Mouse (Mus musculus) naive thymus-derived CD4-positive, alpha-beta T cell, adult 2 months (primary cell): ENCODE results near the gene Dpf2.
"Not testable (repeated sequence)": the region's sequence is repeated elsewhere in the genome, so short reads cannot be mapped to it uniquely, and the experiment has no call there.

ENCODE experiments used
- DNase-seq: peaks from one replicate; pipeline ENCODE4 v3.0.0-alpha.2; 2011; ENCODE audit warnings: low read depth

Dpf2 gene

GRCm38 (mm10) chr19:5892735-5893134 is 20.1 kb downstream of the Dpf2 start:
- DNase-seq = no peak

GRCm38 (mm10) chr19:5892262-5892661 is 20.5 kb downstream of the Dpf2 start:
- DNase-seq = no peak

DNA sequence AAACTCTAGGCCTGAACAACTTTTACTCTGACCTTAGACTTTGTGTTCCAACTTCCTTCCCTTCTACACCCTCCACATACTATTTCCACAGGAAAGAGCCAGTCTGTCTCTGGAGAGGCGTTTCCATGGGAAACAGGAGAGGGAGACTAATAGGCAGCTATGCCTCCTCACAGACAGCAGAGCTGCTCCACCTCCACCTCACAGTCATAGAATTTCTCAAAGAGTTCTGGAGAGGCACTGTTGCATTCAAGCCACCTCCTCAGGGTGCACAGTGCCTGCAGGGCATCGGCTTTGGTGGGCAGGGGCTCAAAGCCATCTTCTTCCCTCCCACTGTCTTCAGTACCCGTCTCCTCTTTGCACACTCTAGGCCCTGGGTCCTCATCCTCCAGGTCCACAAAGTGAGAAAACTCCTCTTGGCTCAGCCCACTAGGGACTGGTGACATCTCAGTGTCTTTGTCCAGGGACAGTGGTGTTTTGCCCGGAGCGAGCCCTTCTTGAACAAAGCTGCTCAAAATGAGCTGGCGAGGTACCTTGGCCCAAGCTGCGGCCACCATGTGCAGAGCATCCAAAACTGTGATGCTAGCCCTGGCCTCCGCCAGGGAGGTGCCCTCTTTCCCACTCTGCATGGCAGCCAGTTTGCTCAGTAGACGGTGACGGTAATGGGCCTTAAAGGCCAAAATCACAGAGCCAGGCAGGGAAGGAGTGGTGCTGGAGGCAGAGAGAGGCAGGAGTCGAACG is 21.1 kb downstream of the Dpf2 start:
- no peak for DNase-seq

DNA sequence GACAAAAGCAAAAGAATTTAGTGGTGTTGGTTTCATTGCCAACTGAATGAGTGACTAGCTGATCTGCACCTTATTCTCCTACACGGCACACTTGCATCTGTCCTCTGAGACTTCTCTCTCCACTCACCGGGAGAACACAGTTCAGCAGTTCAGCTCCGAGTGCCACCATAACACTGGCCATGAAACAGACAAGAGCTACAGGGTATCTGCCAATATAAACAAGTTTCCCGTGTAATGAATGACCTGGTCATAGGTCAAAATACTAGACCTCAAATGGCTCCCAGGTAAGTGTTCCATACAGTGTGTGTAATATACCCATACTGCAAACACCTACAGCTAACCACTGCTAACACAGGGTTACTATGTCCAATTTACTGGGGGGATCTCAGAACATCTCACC is 23.6 kb downstream of the Dpf2 start:
- DNase-seq = no peak

DNA sequence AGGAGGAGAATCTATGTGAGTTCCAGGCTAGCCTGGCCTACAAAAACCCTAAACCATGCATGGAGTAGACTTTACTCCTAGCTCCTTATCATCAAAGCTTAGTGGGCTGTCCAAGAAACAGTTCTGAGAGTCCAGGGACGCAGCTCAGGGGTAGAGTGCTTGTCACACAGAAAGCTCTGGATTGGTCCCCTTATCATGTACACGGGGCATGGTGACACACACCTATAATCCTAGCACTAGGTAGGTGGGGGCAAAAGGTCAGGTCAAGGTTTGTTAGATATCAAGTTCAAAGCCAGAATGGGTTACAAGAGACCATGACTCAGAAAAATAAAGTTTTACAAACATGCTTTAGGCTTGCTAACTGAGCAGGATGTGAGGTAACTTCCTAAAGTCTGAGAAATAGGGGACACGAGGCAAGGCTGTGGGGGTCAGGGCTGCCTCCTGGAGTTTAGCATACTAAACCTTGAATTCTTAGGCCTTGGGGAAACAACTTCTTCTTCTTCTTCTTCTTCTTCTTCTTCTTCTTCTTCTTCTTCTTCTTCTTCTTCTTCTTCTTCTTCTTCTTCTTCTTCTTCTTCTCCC is 25.5 kb downstream of the Dpf2 start:
- DNase-seq = no peak

DNA sequence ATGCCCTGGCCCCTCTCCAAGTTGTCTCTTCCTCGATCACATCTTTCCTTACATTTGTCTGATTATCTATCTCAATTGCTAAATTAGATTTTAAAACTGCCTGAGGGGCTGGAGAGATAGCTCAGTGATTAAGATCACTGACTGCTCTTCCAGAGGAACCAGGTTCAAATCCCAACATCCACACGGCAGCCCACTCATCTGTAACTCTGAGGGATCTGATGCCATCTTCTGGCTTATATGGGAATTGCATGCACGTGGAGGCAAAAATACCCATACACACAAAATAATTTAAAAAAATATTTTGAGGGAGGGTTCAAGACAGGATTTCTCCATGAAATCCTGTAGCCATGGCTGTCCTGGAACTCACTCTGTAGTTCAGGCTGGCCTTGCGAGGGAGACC is 27.0 kb downstream of the Dpf2 start:
- DNase-seq = peak; percentile 55

GRCm38 (mm10) chr19:5883935-5884334 is 28.9 kb downstream of the Dpf2 start:
- DNase-seq = no peak

DNA sequence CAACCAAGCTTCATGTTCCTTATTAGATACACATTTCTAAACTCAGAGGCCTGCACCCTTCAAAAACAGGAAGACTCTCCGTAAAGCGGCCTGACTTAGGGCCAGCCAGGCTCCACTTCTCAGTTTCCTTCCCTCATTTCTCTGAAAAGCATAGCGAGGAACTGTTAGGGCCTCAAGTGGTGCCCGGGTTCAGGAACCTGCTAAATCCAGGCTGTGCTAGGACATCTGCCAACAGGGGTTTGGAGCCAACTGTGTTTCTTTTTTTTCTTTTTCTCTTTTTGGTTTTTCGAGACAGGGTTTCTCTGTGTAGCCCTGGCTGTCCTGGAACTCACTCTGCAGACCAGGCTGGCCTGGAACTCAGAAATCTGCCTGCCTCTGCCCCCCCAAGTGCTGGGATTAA is 30.7 kb downstream of the Dpf2 start:
- not testable (repeated sequence) for DNase-seq

DNA sequence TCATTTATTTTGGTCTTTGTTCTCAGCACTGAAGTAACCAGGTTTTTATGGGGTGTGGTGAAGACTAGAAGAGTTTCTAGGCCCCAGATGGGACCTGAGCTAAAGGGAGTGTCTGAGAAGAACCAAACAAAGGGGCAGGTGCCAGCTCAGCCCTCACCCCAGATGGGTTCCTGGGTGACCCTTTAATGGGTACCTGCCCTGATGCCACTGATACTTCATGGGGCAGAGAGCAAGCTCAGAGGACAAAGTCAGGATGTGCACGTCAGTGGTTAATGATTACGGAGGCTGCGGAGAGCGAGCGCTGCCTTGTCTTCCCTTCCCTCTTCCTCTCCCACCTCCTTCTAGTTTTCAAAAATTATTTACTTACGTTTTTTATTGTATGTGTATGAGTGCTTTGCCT is 31.7 kb downstream of the Dpf2 start:
- DNase-seq = no peak

GRCm38 (mm10) chr19:5879735-5880134 is 33.1 kb downstream of the Dpf2 start:
- DNase-seq = no peak

DNA sequence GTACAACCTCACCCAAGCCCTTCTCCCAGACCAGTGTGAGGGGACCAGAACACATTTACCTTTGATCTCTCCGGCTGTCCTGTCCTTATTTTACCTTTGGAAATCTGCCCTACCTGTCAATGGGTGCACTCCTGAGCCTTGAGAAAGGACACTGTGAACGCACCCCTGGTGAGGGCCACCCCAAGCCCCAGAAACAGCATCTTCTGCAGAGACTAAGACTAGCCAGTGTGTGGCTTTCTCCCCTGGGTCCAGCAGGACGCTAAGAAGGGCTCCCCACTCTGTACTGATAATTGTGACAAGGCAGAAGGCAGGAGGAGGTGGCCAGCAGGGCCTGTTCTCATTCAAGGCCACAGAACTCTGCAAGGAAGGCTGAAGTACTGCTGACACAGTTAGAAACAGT is 33.9 kb downstream of the Dpf2 start:
- no peak for DNase-seq

DNA sequence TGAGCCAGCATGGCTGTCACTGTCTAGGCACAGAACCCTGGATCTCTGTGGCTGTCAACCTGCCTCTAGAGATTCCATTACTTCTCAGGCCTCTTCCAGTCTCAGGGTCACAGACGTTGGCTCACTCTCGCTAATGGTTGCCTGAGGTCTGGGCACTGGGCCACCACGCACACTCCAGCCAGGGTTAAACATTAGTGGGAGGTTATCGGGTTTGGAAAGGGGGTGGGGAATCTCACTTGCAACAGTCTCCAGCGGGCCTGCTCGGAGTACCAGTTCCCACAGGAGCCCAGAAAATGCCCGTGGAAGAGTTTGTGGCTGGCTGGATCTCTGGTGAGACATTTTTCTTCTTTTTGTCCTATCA is 34.5 kb downstream of the Dpf2 start:
- DNase-seq = no peak

GRCm38 (mm10) chr19:5877618-5878361 is 35.0 kb downstream of the Dpf2 start, which contains the start of gene Slc25a45:
TSS of gene Slc25a45 (plus strand) at chr19:5877808.
- peak; percentile 86 for DNase-seq

DNA sequence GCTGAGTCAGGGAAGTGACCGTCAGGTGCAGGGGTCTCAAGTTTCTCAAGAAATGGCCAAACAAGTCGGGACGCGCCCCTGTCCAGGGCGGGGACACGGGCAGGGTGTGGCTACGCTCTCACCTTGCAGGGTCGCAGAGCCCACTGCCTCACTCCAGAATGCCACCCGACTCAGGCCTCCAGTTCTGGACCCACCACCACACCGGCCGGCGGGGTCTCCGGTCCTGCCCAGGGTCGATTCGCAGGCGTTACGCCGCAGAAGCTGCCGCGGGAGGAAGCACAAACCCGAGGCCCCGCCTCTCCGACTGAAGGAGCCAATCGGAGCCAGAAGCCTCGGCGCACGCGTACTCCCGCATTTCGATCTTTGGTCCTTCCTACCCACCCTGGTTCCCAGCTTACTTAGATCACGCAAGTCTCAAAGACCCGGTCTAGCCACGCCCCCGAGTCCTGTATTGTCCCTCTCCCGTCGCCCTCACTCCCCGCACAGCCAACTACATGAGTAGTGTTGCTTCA is 37.8 kb downstream of the Dpf2 start, which contains the start of gene Frmd8:
Gene Frmd8 (minus strand): TSS at position 306 of the 512 bp plus-strand sequence.
- DNase-seq = peak; percentile 96

- peak; percentile 45 for DNase-seq
Measured at GRCm38 (mm10) chr19:5874391-5874968, 38.3 kb downstream of the Dpf2 start.

GRCm38 (mm10) chr19:5872931-5873556 is 39.8 kb downstream of the Dpf2 start:
- peak; percentile 48 for DNase-seq

DNA sequence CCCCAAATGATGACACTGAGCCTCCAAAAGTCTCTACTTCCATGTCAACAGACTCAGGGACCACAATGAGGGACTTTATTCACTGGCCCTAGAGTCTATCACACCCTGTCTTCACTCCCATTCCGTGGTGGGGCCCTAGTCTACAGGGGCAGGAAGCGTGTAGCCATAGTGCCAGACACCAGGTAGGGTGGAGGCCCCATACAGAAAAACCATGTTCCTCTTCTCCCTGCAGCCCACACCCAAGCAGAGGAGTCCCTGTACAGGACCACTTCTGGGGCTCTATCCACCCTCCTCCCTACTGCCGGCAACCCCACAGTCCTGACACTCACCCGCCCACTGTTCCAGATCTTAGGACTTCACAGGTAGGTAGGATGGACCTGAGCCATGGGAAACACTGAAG is 40.3 kb downstream of the Dpf2 start:
- DNase-seq = peak; percentile 40

DNA sequence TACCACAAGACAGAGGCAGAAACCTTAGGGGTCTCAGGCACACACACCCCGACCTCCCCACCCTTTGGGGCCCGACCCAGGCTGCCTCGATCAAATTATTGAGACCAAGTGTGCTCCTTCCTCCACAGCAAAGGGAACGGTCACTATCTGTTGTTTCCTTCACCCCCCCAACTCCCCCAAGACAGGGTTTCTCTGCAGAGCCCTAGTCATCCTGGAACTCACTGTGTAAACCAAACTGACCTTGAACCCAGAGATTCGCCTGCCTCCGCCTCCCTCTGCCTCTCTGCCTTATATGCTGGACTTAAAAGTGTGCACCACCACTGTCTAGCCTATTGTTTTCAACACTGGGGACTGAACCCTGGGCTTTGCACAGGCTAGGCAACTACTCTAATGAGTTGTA is 41.1 kb downstream of the Dpf2 start:
- DNase-seq = peak; percentile 37

GRCm38 (mm10) chr19:5871273-5871672 is 41.5 kb downstream of the Dpf2 start:
- peak; percentile 52 for DNase-seq

- DNase-seq = no peak
Measured at GRCm38 (mm10) chr19:5868096-5868495, 44.7 kb downstream of the Dpf2 start.

DNA sequence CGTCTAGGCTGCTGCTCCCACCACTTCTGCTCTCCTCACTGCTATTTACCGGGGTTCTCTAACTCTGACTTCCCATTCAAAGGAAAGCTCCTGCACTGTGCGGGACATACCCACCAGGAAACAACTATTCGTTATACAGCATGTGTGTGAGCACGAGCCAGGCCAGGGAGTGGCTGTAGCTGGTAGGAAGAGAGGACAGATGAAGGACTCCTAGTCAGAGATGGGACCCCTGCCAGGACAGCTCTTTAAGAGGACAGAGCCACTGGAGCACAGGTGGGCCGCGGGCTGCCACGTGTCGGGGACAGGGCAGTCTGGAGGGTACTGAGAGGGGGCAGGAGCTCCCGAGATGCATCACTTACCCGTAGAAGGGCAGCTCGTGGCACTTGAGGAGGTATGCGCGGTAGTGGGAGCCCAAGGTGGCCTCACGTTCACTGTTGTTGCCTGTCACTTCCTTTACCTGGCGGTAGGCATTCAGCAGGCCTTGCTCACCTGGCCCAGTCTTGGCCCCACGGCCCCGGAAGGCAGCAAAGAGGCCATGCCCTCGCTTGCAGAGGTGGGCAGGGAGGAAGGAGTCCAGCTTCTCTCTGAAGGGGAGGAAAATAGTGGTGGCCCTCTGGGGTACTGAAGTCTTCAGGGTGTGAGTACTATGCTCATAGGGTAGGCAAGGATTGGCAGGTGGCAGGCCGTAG is 48.0 kb downstream of the Dpf2 start:
- DNase-seq = no peak
